Mouse (Mus musculus): Measurements from ENCODE around the gene Egln2. TPM values are rescaled to one million over a fixed set of nuclear protein-coding genes. Genes with fewer than 3 reads are reported as not detected.

The Egln2 gene
- 21.0 and 24.1 TPM in 2 replicates for total RNA-seq (2017)

DNA sequence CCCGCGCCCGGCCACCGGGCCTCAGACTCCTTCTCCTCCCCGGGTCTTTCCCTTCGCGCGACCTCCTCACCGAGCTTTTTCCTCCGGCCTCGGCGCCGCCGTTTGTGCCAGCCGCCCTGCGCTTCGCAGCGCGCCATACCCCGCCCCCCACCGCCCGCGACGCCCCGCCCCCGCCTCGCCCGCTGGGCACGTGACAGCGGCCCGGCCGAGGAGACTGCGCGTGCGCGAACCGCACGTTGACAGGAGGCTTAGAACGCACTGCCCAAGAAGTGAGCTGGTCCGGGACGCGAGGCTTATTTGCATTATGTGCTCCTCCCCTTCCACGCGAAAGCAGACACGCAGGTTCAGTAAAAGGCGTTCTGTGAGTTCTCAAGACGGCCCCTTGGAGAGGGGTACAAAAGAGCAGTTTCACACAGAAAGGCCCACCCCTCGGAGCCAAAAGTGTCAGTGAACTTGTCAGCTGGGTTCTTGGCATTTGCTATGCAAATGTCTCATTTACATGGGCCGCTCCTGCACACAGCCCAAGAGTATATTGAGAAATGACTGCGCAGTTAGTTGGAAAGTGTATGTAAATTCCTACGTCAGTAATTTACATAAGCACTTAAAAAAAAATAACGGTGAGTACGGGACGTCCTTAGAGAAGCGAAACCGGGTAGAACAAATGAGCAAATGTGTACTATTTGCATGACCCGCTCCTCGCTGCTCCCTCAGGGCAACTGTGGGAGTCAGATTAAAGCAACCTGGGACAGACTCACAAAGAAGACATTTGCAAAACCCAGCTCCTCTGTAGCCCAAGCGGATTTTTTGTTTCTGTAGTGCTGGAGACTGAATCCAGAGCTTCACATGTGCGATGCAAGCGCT lies at the start of gene Egln2:
Gene Egln2, minus strand, starts transcription at position 189 of the 861 bp plus-strand sequence.
- ATAC-seq (replicated peaks in 1 of 2; ENCODE audit: insufficient read depth in 1 of 2, low FRiP score in 2 of 2, low TSS enrichment in 1 of 2, low read depth in 1 of 2, poor library complexity in 2 of 2, severe bottlenecking in 2 of 2), result peak; percentile 78 to 84

GRCm38 (mm10) chr7:27212626-27213025 lies 46.0 kb upstream of the Egln2 start:
- no peak for ATAC-seq (replicated peaks in 1 of 2; ENCODE audit: insufficient read depth in 1 of 2, low FRiP score in 2 of 2, low TSS enrichment in 1 of 2, low read depth in 1 of 2, poor library complexity in 2 of 2, severe bottlenecking in 2 of 2)

GRCm38 (mm10) chr7:27203730-27204449 lies 37.3 kb upstream of the Egln2 start:
- no peak for ATAC-seq (replicated peaks in 1 of 2; ENCODE audit: insufficient read depth in 1 of 2, low FRiP score in 2 of 2, low TSS enrichment in 1 of 2, low read depth in 1 of 2, poor library complexity in 2 of 2, severe bottlenecking in 2 of 2)

DNA sequence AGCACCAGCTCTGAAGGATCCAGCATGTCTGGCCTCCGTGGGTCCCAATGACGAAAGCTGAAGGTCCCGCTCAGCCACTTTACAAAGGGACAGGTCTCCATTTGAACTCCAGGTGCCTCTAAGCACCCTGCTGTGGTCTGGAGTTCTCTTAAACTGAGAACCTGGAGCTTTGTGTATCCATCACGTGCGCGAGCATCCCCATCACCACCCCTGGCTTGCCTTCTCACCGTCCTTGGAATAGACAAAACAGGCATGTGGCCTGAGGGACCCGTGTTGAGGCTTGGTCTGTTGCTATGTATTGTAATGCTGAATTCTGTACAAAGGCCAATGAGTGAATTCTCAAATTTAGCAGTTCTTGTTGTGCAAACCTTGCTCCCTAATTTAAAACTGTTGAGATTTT lies 32.2 kb upstream of the Egln2 start:
- no peak for ATAC-seq (replicated peaks in 1 of 2; ENCODE audit: insufficient read depth in 1 of 2, low FRiP score in 2 of 2, low TSS enrichment in 1 of 2, low read depth in 1 of 2, poor library complexity in 2 of 2, severe bottlenecking in 2 of 2)

- ATAC-seq (replicated peaks in 1 of 2; ENCODE audit: insufficient read depth in 1 of 2, low FRiP score in 2 of 2, low TSS enrichment in 1 of 2, low read depth in 1 of 2, poor library complexity in 2 of 2, severe bottlenecking in 2 of 2), result no peak
Observed at GRCm38 (mm10) chr7:27198355-27198754, 31.8 kb upstream of the Egln2 start.

- ATAC-seq (replicated peaks in 1 of 2; ENCODE audit: insufficient read depth in 1 of 2, low FRiP score in 2 of 2, low TSS enrichment in 1 of 2, low read depth in 1 of 2, poor library complexity in 2 of 2, severe bottlenecking in 2 of 2), result no peak
Observed at GRCm38 (mm10) chr7:27197634-27198033, 31.0 kb upstream of the Egln2 start.

- no peak for ATAC-seq (replicated peaks in 1 of 2; ENCODE audit: insufficient read depth in 1 of 2, low FRiP score in 2 of 2, low TSS enrichment in 1 of 2, low read depth in 1 of 2, poor library complexity in 2 of 2, severe bottlenecking in 2 of 2)
Observed at GRCm38 (mm10) chr7:27197136-27197535, 30.5 kb upstream of the Egln2 start.

- peak; percentile 96 for ATAC-seq (replicated peaks in 1 of 2; ENCODE audit: insufficient read depth in 1 of 2, low FRiP score in 2 of 2, low TSS enrichment in 1 of 2, low read depth in 1 of 2, poor library complexity in 2 of 2, severe bottlenecking in 2 of 2)
Observed at GRCm38 (mm10) chr7:27195681-27196611, 29.3 kb upstream of the Egln2 start, which contains the start of the genes BC024978 and Snrpa. TSS of gene BC024978 (plus strand) at chr7:27195781. TSS of gene Snrpa (minus strand) at chr7:27196271.

DNA sequence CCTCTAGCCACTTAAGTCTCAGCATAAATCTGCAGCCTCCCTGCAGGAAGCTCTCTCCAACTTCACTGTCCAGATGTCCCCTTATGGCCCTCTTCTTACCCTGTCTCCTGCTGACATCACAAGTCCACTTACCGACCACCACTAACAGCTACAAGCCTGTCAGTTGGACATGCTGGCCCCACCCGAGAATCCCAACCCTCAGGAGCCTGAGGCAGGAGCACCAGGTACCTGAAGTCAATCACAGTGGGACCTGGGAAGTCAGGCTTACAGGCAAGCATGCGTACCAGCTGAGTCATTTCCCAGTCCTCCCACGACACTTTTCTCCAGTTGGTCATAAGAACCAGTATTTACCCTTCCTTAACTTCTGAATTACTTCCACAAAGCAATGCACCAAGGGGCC lies 27.1 kb upstream of the Egln2 start:
- no peak for ATAC-seq (replicated peaks in 1 of 2; ENCODE audit: insufficient read depth in 1 of 2, low FRiP score in 2 of 2, low TSS enrichment in 1 of 2, low read depth in 1 of 2, poor library complexity in 2 of 2, severe bottlenecking in 2 of 2)

DNA sequence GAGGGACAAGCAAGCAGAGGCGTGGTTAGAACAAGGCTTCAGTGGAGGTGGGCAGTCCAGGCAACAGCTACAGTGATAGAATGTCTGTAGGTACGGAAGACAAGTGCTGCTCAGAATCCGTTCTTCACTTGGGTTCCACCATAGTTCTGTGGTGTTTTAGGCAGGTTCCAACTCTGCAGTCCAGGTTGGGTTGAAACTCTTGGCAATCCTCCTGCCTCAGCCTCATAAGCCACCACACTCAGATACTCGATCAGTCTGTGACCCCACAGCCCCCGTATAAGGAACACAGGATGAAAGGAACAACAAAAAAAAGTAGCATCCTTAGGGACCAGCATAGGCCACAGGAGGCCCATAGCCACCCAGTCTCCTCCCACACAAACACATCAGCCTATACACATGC lies 25.8 kb upstream of the Egln2 start:
- ATAC-seq (replicated peaks in 1 of 2; ENCODE audit: insufficient read depth in 1 of 2, low FRiP score in 2 of 2, low TSS enrichment in 1 of 2, low read depth in 1 of 2, poor library complexity in 2 of 2, severe bottlenecking in 2 of 2), result no peak

DNA sequence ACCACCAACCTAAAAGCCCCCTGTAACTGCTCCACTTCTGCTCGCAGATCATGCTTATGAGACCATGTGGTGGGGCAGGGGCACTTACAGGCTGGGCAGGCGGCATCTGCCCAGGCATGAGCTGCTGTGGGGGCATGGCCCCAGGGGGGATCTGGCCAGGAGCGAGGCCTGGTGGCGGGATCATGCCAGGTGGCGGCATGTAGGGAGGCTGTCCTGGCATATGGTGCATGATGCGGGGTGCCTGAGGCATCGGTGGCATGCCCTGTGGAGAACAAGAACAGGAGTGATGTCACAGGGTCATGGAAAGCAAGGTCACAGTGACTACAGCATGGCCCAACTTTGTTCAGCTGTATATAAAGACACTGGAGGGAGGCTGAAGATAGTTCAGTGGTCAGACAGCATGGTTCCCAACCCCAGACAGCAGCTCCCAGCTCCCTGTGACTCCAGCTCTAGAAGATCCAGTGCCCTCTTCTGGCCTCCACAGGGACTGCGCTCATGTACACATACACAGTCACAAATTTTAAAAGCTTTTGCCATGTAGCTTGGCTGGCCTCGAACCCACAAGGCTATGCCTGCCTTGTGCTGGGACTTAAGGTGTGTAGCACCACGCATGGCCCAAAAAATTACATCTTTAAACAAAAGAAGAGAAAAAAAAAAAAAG lies 22.8 kb upstream of the Egln2 start:
- no peak for ATAC-seq (replicated peaks in 1 of 2; ENCODE audit: insufficient read depth in 1 of 2, low FRiP score in 2 of 2, low TSS enrichment in 1 of 2, low read depth in 1 of 2, poor library complexity in 2 of 2, severe bottlenecking in 2 of 2)

GRCm38 (mm10) chr7:27185986-27186385 lies 19.4 kb upstream of the Egln2 start:
- no peak for ATAC-seq (replicated peaks in 1 of 2; ENCODE audit: insufficient read depth in 1 of 2, low FRiP score in 2 of 2, low TSS enrichment in 1 of 2, low read depth in 1 of 2, poor library complexity in 2 of 2, severe bottlenecking in 2 of 2)

- ATAC-seq (replicated peaks in 1 of 2; ENCODE audit: insufficient read depth in 1 of 2, low FRiP score in 2 of 2, low TSS enrichment in 1 of 2, low read depth in 1 of 2, poor library complexity in 2 of 2, severe bottlenecking in 2 of 2), result peak; percentile 64 to 73; a peak in 3 of 4 replicates
Observed at GRCm38 (mm10) chr7:27184964-27185363, 18.4 kb upstream of the Egln2 start.

DNA sequence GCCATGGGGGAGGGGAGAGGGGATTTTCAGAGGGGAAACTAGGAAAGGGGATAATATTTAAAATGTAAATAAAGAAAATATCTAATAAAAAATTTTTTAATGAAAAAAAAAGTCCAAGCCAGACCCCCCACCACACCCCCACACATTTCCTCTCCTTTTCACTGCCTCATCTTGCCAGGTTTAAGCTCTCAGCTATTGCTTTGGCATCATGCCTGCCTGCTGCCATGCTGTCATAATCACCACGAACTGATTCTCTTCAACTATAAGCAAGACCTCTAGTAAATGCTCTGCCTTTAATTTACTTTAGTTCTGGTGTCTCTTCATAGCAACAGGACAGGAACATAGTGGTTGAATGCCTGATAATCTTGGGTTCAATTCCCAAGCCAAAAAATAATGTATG lies 15.9 kb upstream of the Egln2 start:
- no peak for ATAC-seq (replicated peaks in 1 of 2; ENCODE audit: insufficient read depth in 1 of 2, low FRiP score in 2 of 2, low TSS enrichment in 1 of 2, low read depth in 1 of 2, poor library complexity in 2 of 2, severe bottlenecking in 2 of 2)

- ATAC-seq (replicated peaks in 1 of 2; ENCODE audit: insufficient read depth in 1 of 2, low FRiP score in 2 of 2, low TSS enrichment in 1 of 2, low read depth in 1 of 2, poor library complexity in 2 of 2, severe bottlenecking in 2 of 2), result no peak
Observed at GRCm38 (mm10) chr7:27180837-27181695, 14.5 kb upstream of the Egln2 start, which contains the start of the genes Gm21983 and Mia. TSS of gene Gm21983 (minus strand) at chr7:27181086. TSS of gene Mia (minus strand) at chr7:27181157.

GRCm38 (mm10) chr7:27180036-27180435 lies 13.4 kb upstream of the Egln2 start:
- ATAC-seq (replicated peaks in 1 of 2; ENCODE audit: insufficient read depth in 1 of 2, low FRiP score in 2 of 2, low TSS enrichment in 1 of 2, low read depth in 1 of 2, poor library complexity in 2 of 2, severe bottlenecking in 2 of 2), result no peak
